Mouse (Mus musculus): Measurements from ENCODE around the gene Car8.

Car8 gene

GRCm38 (mm10) chr4:8238560-8239305 lies at the start of gene Car8:
Gene Car8, minus strand, starts transcription at chr4:8239041.
- no peak for DNase-seq (ENCODE audit: low spot score)

- DNase-seq (ENCODE audit: low spot score), result no peak
Observed at GRCm38 (mm10) chr4:8284934-8285333, 46.1 kb upstream of the Car8 start.

- DNase-seq (ENCODE audit: low spot score), result no peak
Observed at GRCm38 (mm10) chr4:8278159-8278558, 39.3 kb upstream of the Car8 start.

GRCm38 (mm10) chr4:8249805-8250204 lies 11.0 kb upstream of the Car8 start:
- no peak for DNase-seq (ENCODE audit: low spot score)

GRCm38 (mm10) chr4:8245495-8246063 lies 6.7 kb upstream of the Car8 start:
- DNase-seq (ENCODE audit: low spot score), result no peak

GRCm38 (mm10) chr4:8245062-8245461 lies 6.2 kb upstream of the Car8 start:
- DNase-seq (ENCODE audit: low spot score), result no peak

- no peak for DNase-seq (ENCODE audit: low spot score)
Observed at GRCm38 (mm10) chr4:8239699-8240098, 858 bp upstream of the Car8 start.

GRCm38 (mm10) chr4:8239306-8239670 lies 447 bp upstream of the Car8 start:
- DNase-seq (ENCODE audit: low spot score), result no peak

GRCm38 (mm10) chr4:8232393-8233111 lies 6.3 kb downstream of the Car8 start:
- DNase-seq (ENCODE audit: low spot score), result no peak

- DNase-seq (ENCODE audit: low spot score), result no peak
Observed at GRCm38 (mm10) chr4:8231291-8231871, 7.5 kb downstream of the Car8 start.

- no peak for DNase-seq (ENCODE audit: low spot score)
Observed at GRCm38 (mm10) chr4:8229661-8230298, 9.1 kb downstream of the Car8 start.

GRCm38 (mm10) chr4:8218941-8219340 lies 19.9 kb downstream of the Car8 start:
- no peak for DNase-seq (ENCODE audit: low spot score)

- DNase-seq (ENCODE audit: low spot score), result no peak
Observed at GRCm38 (mm10) chr4:8218004-8218403, 20.8 kb downstream of the Car8 start.

GRCm38 (mm10) chr4:8217272-8217671 lies 21.6 kb downstream of the Car8 start:
- no peak for DNase-seq (ENCODE audit: low spot score)

GRCm38 (mm10) chr4:8216551-8216950 lies 22.3 kb downstream of the Car8 start:
- DNase-seq (ENCODE audit: low spot score), result no peak

- no peak for DNase-seq (ENCODE audit: low spot score)
Observed at GRCm38 (mm10) chr4:8213661-8214060, 25.2 kb downstream of the Car8 start.

GRCm38 (mm10) chr4:8212873-8213569 lies 25.8 kb downstream of the Car8 start:
- DNase-seq (ENCODE audit: low spot score), result no peak

- no peak for DNase-seq (ENCODE audit: low spot score)
Observed at GRCm38 (mm10) chr4:8210452-8210851, 28.4 kb downstream of the Car8 start.

- no peak for DNase-seq (ENCODE audit: low spot score)
Observed at GRCm38 (mm10) chr4:8207924-8208323, 30.9 kb downstream of the Car8 start.

- no peak for DNase-seq (ENCODE audit: low spot score)
Observed at GRCm38 (mm10) chr4:8206918-8207573, 31.8 kb downstream of the Car8 start.

GRCm38 (mm10) chr4:8205089-8205649 lies 33.7 kb downstream of the Car8 start:
- DNase-seq (ENCODE audit: low spot score), result no peak
